Mouse (Mus musculus) stomach, embryonic 16.5 days (tissue): Measurements from ENCODE around the gene Cacna1s. TPM values are rescaled to one million over a fixed set of nuclear protein-coding genes. Genes with fewer than 3 reads are reported as not detected.

Experiments
- ATAC-seq: fragments of 200-750 bp; cut with Nextera tagmentation; 2 replicates; pipeline ENCODE4 v1.8.0; 2017; ENCODE audit warnings: moderate number of reproducible peaks, moderate TSS enrichment; ENCODE audit not compliant: insufficient read depth, low FRiP score
- H3K27ac ChIP-seq: fragments of 300-500 bp; sonication (generic); 2 replicates; pipeline ENCODE4 v1.5.1; 2014; ENCODE audit warnings: low read length
- H3K27me3 ChIP-seq: fragments of 300-500 bp; sonication (generic); 2 replicates; pipeline ENCODE4 v1.6.1; 2014; ENCODE audit warnings: low read length, control low read depth, mixed read lengths; ENCODE audit not compliant: control insufficient read depth, insufficient read depth
- H3K36me3 ChIP-seq: fragments of 300-500 bp; sonication (generic); 2 replicates; pipeline ENCODE4 v1.6.1; 2014; ENCODE audit warnings: low read length; ENCODE audit not compliant: control insufficient read depth, insufficient read depth
- H3K4me1 ChIP-seq: fragments of 300-500 bp; sonication (generic); 2 replicates; pipeline ENCODE4 v1.6.1; 2014; ENCODE audit warnings: low read length, control low read depth, mixed read lengths; ENCODE audit not compliant: control insufficient read depth, insufficient read depth
- H3K4me2 ChIP-seq: fragments of 300-500 bp; sonication (generic); 2 replicates; pipeline ENCODE4 v1.6.1; 2014; ENCODE audit warnings: low read depth, low read length, mixed read lengths
- H3K4me3 ChIP-seq: fragments of 300-500 bp; sonication (generic); replicated peaks from 2 replicates; pipeline ENCODE4 v1.5.1; 2014; ENCODE audit warnings: mild to moderate bottlenecking, low read length
- H3K9ac ChIP-seq: fragments of 300-500 bp; sonication (generic); 2 replicates; pipeline ENCODE4 v1.6.1; 2014; ENCODE audit warnings: low read length
- H3K9me3 ChIP-seq: fragments of 300-500 bp; sonication (generic); replicated peaks from 2 replicates; pipeline ENCODE4 v1.6.1; 2016; ENCODE audit warnings: low read length, control low read depth; ENCODE audit not compliant: control insufficient read depth
- WGBS: fragments of 180-500 bp; shearing (Covaris S2); extraction: QIAGEN DNeasy Blood & Tissue Kit; methylation state at CpG from one replicate; pipeline ENCODE4 v1.1.7; 2014; 5-methylcytosine and 5-hydroxymethylcytosine counted together
- polyA plus RNA-seq: library from polyadenylated mRNA; unstranded; fragments of >200 nt; fragmentation: Nextera tagmentation; extraction: Ambion mirVana; gene quantifications from 2 replicates; pipeline ENCODE4 v1.2.1, GENCODE M21; 2015

Gene Cacna1s
- polyA plus RNA-seq, 1 experiment from 2014 or later, result 2.0 TPM

DNA sequence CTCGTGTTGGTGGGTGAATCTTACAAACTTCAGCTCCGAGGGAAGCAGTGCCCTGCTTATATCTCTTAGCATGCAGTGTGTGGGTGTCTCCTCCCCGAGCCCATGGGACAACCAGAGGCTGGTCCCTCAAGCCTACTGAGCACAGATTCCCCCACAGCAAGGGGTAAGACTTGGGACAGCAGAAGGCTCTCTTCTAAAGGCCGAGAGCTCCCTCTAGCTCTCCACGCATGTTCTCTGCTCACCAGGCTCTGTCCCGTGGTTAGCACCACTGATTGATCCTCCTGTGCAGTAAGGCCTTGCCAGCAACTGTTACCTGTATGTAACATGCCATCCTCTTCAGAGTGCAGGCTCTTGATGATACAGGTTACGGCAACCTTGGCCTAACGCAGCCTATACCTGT lies 115.1 kb downstream of the Cacna1s start:
- H3K27me3 ChIP-seq, result no peaks in the 10 kb centered on the region
- no peak overlapping the region for H3K9ac ChIP-seq
- 66% methylated on average over 8 of the region's 8 CpGs for WGBS
- H3K4me2 ChIP-seq, result no peak overlapping the region
- no peaks in the 10 kb centered on the region for H3K4me1 ChIP-seq
- ATAC-seq, result no peak
- no peaks in the 10 kb centered on the region for H3K9me3 ChIP-seq
- 0 out of 2 replicates have a peak, but pooled peaks cover 2% of the 10 kb centered on the region for H3K36me3 ChIP-seq
- H3K27ac ChIP-seq, result no peak overlapping the region
- H3K4me3 ChIP-seq, result no peak overlapping the region

Other genes with a start within 250 kb of the Cacna1s start
- gene Lad1, start 234.2 kb upstream of the Cacna1s start, polyA plus RNA-seq, result 109 and 142 TPM in 2 replicates
- 40.8 and 48.4 TPM in 2 replicates for gene Tnnt2, start 216.4 kb upstream of the Cacna1s start, polyA plus RNA-seq
- 49.8 and 67.2 TPM in 2 replicates for gene Pkp1, start 133.5 kb upstream of the Cacna1s start, polyA plus RNA-seq
- 0.12 TPM in 2 replicates for gene Igfn1, start 46.4 kb upstream of the Cacna1s start, polyA plus RNA-seq
- gene Tmem9, start 44.6 kb upstream of the Cacna1s start, polyA plus RNA-seq, result 145 and 157 TPM in 2 replicates
- 0.43 TPM in 1 of 2 replicates, not detected in the other for gene Ascl5, start 1.9 kb upstream of the Cacna1s start, polyA plus RNA-seq
- 2.2 and 2.3 TPM in 2 replicates for gene Kif21b, start 78.6 kb downstream of the Cacna1s start, polyA plus RNA-seq
- 0.95 and 1.3 TPM in 2 replicates for gene Mroh3, start 160.1 kb downstream of the Cacna1s start, polyA plus RNA-seq
- gene Inava, start 181.5 kb downstream of the Cacna1s start, polyA plus RNA-seq, result 39.8 and 44.1 TPM in 2 replicates
- not detected in 2 replicates for gene Gpr25, start 208.1 kb downstream of the Cacna1s start, polyA plus RNA-seq